Comparison of ENCODE assay signal across 24 mouse cellular contexts in the genomic region with DNA sequence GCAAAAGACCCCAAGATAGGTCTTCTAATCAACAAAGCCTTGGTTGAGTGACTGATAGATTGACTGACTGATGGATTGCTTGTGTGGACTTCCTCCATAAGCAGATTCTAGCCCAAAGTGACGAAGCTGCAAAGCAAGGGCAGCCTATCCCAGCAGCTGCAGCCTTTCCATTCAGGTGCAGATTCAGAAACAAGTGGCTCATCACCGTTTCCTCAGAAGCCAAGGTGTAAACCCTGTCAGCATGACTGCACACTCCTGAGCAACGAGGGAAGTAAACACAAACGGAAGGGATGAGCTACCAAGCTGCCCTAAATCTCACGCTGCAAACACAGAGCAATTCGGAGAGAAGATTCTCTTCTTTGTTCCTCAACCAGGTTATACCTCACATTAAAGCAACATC.
DNase-seq lines count a peak whose midpoint lies in the region; ATAC-seq and TF ChIP-seq lines count a peak whose summit lies in the region.
"Had no signal": no experiment of that assay in that cellular context is flagged by ENCODE, and none has a peak within 500 bp of the region (broad histone marks: within the 10 kb centered on the region; RNA-seq: fewer than 3 reads in every experiment).

No protein-coding gene starts in this region.

- no peak overlapping the region for H3K4me3 ChIP-seq in lung, adult 2 months (replicated peaks; ENCODE audit: extremely low read depth, low read depth, low read length)
- no peak overlapping the region for H3K4me3 ChIP-seq in lung, postnatal 0 days (ENCODE audit: low read depth, low read length)
- no peak overlapping the region for H3K4me3 ChIP-seq in ES-E14 (ENCODE audit: insufficient read depth in 1 of 2, low read depth in 1 of 2, low read length in 2 of 2, poor library complexity in 1 of 2, severe bottlenecking in 1 of 2)
- H3K4me3 ChIP-seq in limb, embryonic 10.5 days: no peak overlapping the region
- H3K4me3 ChIP-seq: forebrain, embryonic 10.5 days; forebrain, embryonic 13.5 days; heart, embryonic 13.5 days; hindbrain, embryonic 12.5 days; hindbrain, embryonic 15.5 days had no signal

- H3K36me3 ChIP-seq in lung, postnatal 0 days (ENCODE audit: insufficient read depth, low read length): no peaks in the 10 kb centered on the region
- H3K36me3 ChIP-seq in ES-E14 (ENCODE audit: control insufficient read depth, insufficient read depth, low read length, poor library complexity, severe bottlenecking): no peaks in the 10 kb centered on the region
- 0 out of 2 replicates have a peak, but pooled peaks cover 6% of the 10 kb centered on the region for H3K36me3 ChIP-seq in limb, embryonic 10.5 days
- H3K36me3 ChIP-seq: forebrain, embryonic 10.5 days; G1E; hindbrain, embryonic 12.5 days; hindbrain, embryonic 15.5 days had no signal

- no peak overlapping the region for H3K9ac ChIP-seq in lung, postnatal 0 days (replicated peaks; ENCODE audit: low read depth)
- no peak overlapping the region for H3K9ac ChIP-seq in ES-E14 (ENCODE audit: insufficient read depth, low read depth, low read length, poor library complexity, severe bottlenecking)
- H3K9ac ChIP-seq: forebrain, embryonic 13.5 days; heart, embryonic 13.5 days; hindbrain, embryonic 12.5 days; hindbrain, embryonic 15.5 days had no signal

- in situ Hi-C loops in ES-E14 (cut with MboI; ENCODE audit: low sequenced_read_pairs in 2 of 2, unreplicated experiment in 2 of 2): no loop called here

- no peak for TF ChIP-seq CTCF in lung, adult 2 months (IDR thresholded peaks at IDR 0.05; ENCODE audit: insufficient read depth, low read length)
- no peak for TF ChIP-seq CTCF in lung, postnatal 0 days (IDR thresholded peaks at IDR 0.05)

- no peak for ATAC-seq in lung, postnatal 0 days
- ATAC-seq: activated CD4-positive, CD25-positive, alpha-beta regulatory T cell, adult 4 months; CD4-positive, CD25-positive, alpha-beta regulatory T cell, adult 4 months; forebrain, embryonic 13.5 days; forebrain, embryonic 16.5 days; Patski had no signal

- no peak for TF ChIP-seq POLR2A in lung, adult 2 months (IDR thresholded peaks at IDR 0.05; ENCODE audit: borderline replicate concordance, extremely low read depth, low read depth, low read length)

- H3K4me2 ChIP-seq in lung, postnatal 0 days (replicated peaks; ENCODE audit: low read depth, low read length): no peak overlapping the region
- H3K4me2 ChIP-seq: forebrain, embryonic 13.5 days; heart, embryonic 13.5 days; hindbrain, embryonic 12.5 days; hindbrain, embryonic 15.5 days had no signal

- DNase-seq in lung, adult 2 months: peak; percentile 0
- DNase-seq in lung, postnatal 0 days (ENCODE audit: low spot score): no peak
- DNase-seq in ES-CJ7 (ENCODE audit: low read depth, low spot score) (peak; percentile 19), ES-E14 (ENCODE audit: low read depth, low spot score) (peak; percentile 9)
- DNase-seq in limb, embryonic 10.5 days (ENCODE audit: low spot score): peak; percentile 8
- DNase-seq in adrenal gland, adult 2 months: no peak
- DNase-seq: adrenal gland, postnatal 10 days; adrenal gland, postnatal 36 days; cerebellum, adult 18-20 months; cerebellum, adult 9-10 months; cerebellum, postnatal 14 days; gastrocnemius, postnatal 10 days; gastrocnemius, postnatal 36 days; heart, postnatal 14 days had no signal

- TF ChIP-seq EP300 in lung, postnatal 0 days (IDR thresholded peaks at IDR 0.05): no peak

- no peaks in the 10 kb centered on the region for H3K4me1 ChIP-seq in lung, adult 2 months (ENCODE audit: control insufficient read depth, insufficient read depth, low read length)
- H3K4me1 ChIP-seq in lung, postnatal 0 days (ENCODE audit: insufficient read depth, low read depth, low read length): no peaks in the 10 kb centered on the region
- H3K4me1 ChIP-seq in ES-E14 (ENCODE audit: control insufficient read depth in 2 of 2, insufficient read depth in 2 of 2, low read length in 2 of 2, poor library complexity in 1 of 2): no peaks in the 10 kb centered on the region
- H3K4me1 ChIP-seq in limb, embryonic 10.5 days: no peaks in the 10 kb centered on the region
- H3K4me1 ChIP-seq: forebrain, embryonic 10.5 days; forebrain, embryonic 13.5 days; heart, embryonic 13.5 days; hindbrain, embryonic 12.5 days; hindbrain, embryonic 15.5 days had no signal

- no peak overlapping the region for H3K27ac ChIP-seq in lung, postnatal 0 days (ENCODE audit: low read length)
- H3K27ac ChIP-seq in ES-E14 (ENCODE audit: insufficient read depth, low read depth, low read length, poor library complexity, severe bottlenecking): no peak overlapping the region
- H3K27ac ChIP-seq in limb, embryonic 10.5 days: no peak overlapping the region
- H3K27ac ChIP-seq: forebrain, embryonic 10.5 days; forebrain, embryonic 13.5 days; heart, embryonic 13.5 days; hindbrain, embryonic 12.5 days; hindbrain, embryonic 15.5 days had no signal

- WGBS in lung, adult 2 months: 83% methylated on average over 6 of the region's 6 CpGs
- 84% methylated on average over 6 of the region's 6 CpGs for WGBS in lung, postnatal 0 days
- 80% methylated on average over 6 of the region's 6 CpGs for WGBS in limb, embryonic 10.5 days

- no peaks in the 10 kb centered on the region for H3K9me3 ChIP-seq in lung, postnatal 0 days (ENCODE audit: low read length)
- H3K9me3 ChIP-seq in ES-E14 (ENCODE audit: control insufficient read depth, insufficient read depth, low read depth, low read length): no peaks in the 10 kb centered on the region
- no peaks in the 10 kb centered on the region for H3K9me3 ChIP-seq in limb, embryonic 10.5 days (replicated peaks)
- H3K9me3 ChIP-seq: forebrain, embryonic 10.5 days; forebrain, embryonic 13.5 days; hindbrain, embryonic 12.5 days had no signal

- no peaks in the 10 kb centered on the region for H3K27me3 ChIP-seq in lung, postnatal 0 days (replicated peaks; ENCODE audit: insufficient read depth, low read length)
- H3K27me3 ChIP-seq in limb, embryonic 10.5 days (ENCODE audit: low read depth, poor library complexity, severe bottlenecking): no peaks in the 10 kb centered on the region
- H3K27me3 ChIP-seq: forebrain, embryonic 13.5 days; heart, embryonic 13.5 days; hindbrain, embryonic 12.5 days; hindbrain, embryonic 15.5 days; Patski had no signal

TF ChIP-seq in ES-E14, 5 proteins besides CTCF, POLR2A, EP300 and RAD21:
- TF ChIP-seq ZC3H11A (IDR thresholded peaks at IDR 0.05; ENCODE audit: borderline replicate concordance, low read depth, low read length): no peak
- TF ChIP-seq HCFC1 (IDR thresholded peaks at IDR 0.05; ENCODE audit: borderline replicate concordance, insufficient read depth, low read length): no peak
- TF ChIP-seq CHD2 (IDR thresholded peaks at IDR 0.05; ENCODE audit: low read depth, low read length): no peak
- TF ChIP-seq ZNF384 (IDR thresholded peaks at IDR 0.05; ENCODE audit: low read depth, low read length): no peak
- TF ChIP-seq MAFK (IDR thresholded peaks at IDR 0.05; ENCODE audit: insufficient read depth, low read depth, low read length): no peak
TF ChIP-seq in ES-E14: peak in this region for 0.

Comparison
In these comparisons a context has a peak if more than half of its experiments do, and no peak if none do; other contexts are left out.
1. DNase-seq: peak in lung, adult 2 months (single experiment), ES-CJ7 (single experiment), ES-E14 (single experiment) and limb, embryonic 10.5 days (single experiment); none in lung, postnatal 0 days (single experiment) and adrenal gland, adult 2 months (single experiment).